Mouse (Mus musculus) heart, adult 2 months (tissue): ENCODE measurements around the gene Actl10.

Experiments used
- CTCF ChIP-seq: fragments of 200-600 bp; IDR thresholded peaks from 2 replicates; pipeline ENCODE4 v1.8.1; 2022; ENCODE audit warnings: antibody characterized with exemption, mild to moderate bottlenecking, moderate library complexity
- EP300 ChIP-seq: fragments of 200-500 bp; IDR thresholded peaks from 2 replicates; pipeline ENCODE4 v1.6.1; 2011; ENCODE audit warnings: low read depth, low read length, control low read depth; ENCODE audit not compliant: insufficient read depth
- POLR2A ChIP-seq: fragments of 200-500 bp; IDR thresholded peaks from 2 replicates; pipeline ENCODE4 v1.6.1; 2011; ENCODE audit warnings: mild to moderate bottlenecking, low read depth, low read length, control low read depth; ENCODE audit not compliant: insufficient read depth

DNA sequence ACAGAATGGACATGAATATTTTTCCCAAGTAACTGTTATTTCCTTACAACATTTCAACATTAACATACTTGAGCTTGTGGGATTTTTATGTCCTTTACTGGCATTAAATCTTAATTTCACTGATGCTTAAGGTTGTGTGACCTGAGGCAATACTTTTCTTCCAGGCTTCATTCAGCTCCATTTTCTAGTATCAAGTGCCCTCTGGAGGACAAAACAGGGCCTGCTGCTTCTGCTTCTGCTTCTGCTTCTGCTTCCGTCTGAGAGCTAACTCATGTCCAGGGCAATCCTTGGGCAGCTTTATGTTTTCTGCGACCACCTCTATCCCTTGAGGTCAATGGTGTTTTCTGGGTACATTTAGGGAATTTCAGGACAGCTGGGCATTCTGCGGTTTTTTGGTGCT lies 11.9 kb upstream of the Actl10 start:
- TF ChIP-seq POLR2A (no peak), CTCF (peak; percentile 75), EP300 (no peak)
